Mouse (Mus musculus) midbrain, embryonic 15.5 days (tissue): ENCODE data around the gene Cbx8. TPM values are rescaled to one million over a fixed set of nuclear protein-coding genes. Genes with fewer than 3 reads are reported as not detected.

Source experiments
- ATAC-seq: fragments of 200-750 bp; cut with Nextera tagmentation; replicated peaks from 2 replicates; pipeline ENCODE4 v1.8.0; 2017; ENCODE audit warnings: moderate TSS enrichment
- H3K27ac ChIP-seq: fragments of 300-500 bp; sonication (generic); 2 replicates; pipeline ENCODE4 v1.5.1; 2015; ENCODE audit warnings: mild to moderate bottlenecking, inconsistent platforms
- H3K27me3 ChIP-seq: fragments of 300-500 bp; sonication (generic); replicated peaks from 2 replicates; pipeline ENCODE4 v1.6.1; 2015; ENCODE audit warnings: inconsistent platforms
- H3K36me3 ChIP-seq: fragments of 300-500 bp; sonication (generic); replicated peaks from 2 replicates; pipeline ENCODE4 v1.6.1; 2015; ENCODE audit warnings: inconsistent platforms
- H3K4me1 ChIP-seq: fragments of 300-500 bp; sonication (generic); 2 replicates; pipeline ENCODE4 v1.6.1; 2015; ENCODE audit warnings: inconsistent platforms
- H3K4me2 ChIP-seq: fragments of 300-500 bp; sonication (generic); 2 replicates; pipeline ENCODE4 v1.6.1; 2015; ENCODE audit warnings: inconsistent platforms, mild to moderate bottlenecking, moderate library complexity
- H3K4me3 ChIP-seq: fragments of 300-500 bp; sonication (generic); 2 replicates; pipeline ENCODE4 v1.5.1; 2015; ENCODE audit warnings: mild to moderate bottlenecking, inconsistent platforms
- H3K9ac ChIP-seq: fragments of 300-500 bp; sonication (generic); 2 replicates; pipeline ENCODE4 v1.6.1; 2015; ENCODE audit warnings: mild to moderate bottlenecking, inconsistent platforms
- H3K9me3 ChIP-seq: fragments of 300-500 bp; sonication (generic); 2 replicates; pipeline ENCODE4 v1.6.1; 2016; ENCODE audit warnings: inconsistent platforms
- WGBS: fragments of 180-500 bp; shearing (Covaris S2); methylation state at CpG from one replicate; pipeline ENCODE4 v1.1.7; 2015; ENCODE audit warnings: mixed read lengths; 5-methylcytosine and 5-hydroxymethylcytosine counted together
- polyA plus RNA-seq: library from polyadenylated mRNA; unstranded; fragments of >200 nt; fragmentation: Nextera tagmentation; extraction: Ambion mirVana; gene quantifications from 2 replicates; pipeline ENCODE4 v1.2.1, GENCODE M21; 2015

Cbx8 gene
- polyA plus RNA-seq, 1 experiment from 2014 or later: 9.7 TPM

- Histone ChIP-seq H3K9me3 (no peaks in the 10 kb centered on the region), H3K36me3 (no peaks in the 10 kb centered on the region), H3K9ac (peak overlapping the region; percentile 43), H3K4me2 (peak overlapping the region; percentile 89), H3K27ac (peak overlapping the region; percentile 93), H3K4me3 (peak overlapping the region; percentile 37), H3K4me1 (peaks cover 57% of the 10 kb centered on the region), H3K27me3 (peaks cover 39% of the 10 kb centered on the region)
- whole genome bisulfite sequencing: under 1% methylated on average over 42 of the region's 42 CpGs
- peak; percentile 94 for ATAC-seq
These were observed 12.5 kb upstream of the Cbx8 start for GRCm38 (mm10) chr11:119053257-119053670.

- no peaks in the 10 kb centered on the region for H3K36me3 ChIP-seq
- peak overlapping the region; percentile 93 for H3K27ac ChIP-seq
- H3K4me2 ChIP-seq: peak overlapping the region; percentile 89
- ATAC-seq: peak; percentile 18; the same call in 1 of the 2 replicates
- H3K4me3 ChIP-seq: peak overlapping the region; percentile 37
- H3K27me3 ChIP-seq: peaks cover 40% of the 10 kb centered on the region
- peaks cover 57% of the 10 kb centered on the region for H3K4me1 ChIP-seq
- H3K9ac ChIP-seq: peak overlapping the region; percentile 41
- WGBS: 3% methylated on average over 13 of the region's 13 CpGs
- no peaks in the 10 kb centered on the region for H3K9me3 ChIP-seq
These were observed 12.0 kb upstream of the Cbx8 start for GRCm38 (mm10) chr11:119052661-119053256.

GRCm38 (mm10) chr11:119051927-119052660 lies 11.3 kb upstream of the Cbx8 start:
- Histone ChIP-seq H3K4me2 (peak overlapping the region; percentile 89; the same call in 1 of the 2 replicates), H3K27ac (peak overlapping the region; percentile 93; the same call in 1 of the 2 replicates), H3K4me1 (peaks cover 56% of the 10 kb centered on the region), H3K9me3 (no peaks in the 10 kb centered on the region), H3K4me3 (no peak overlapping the region), H3K27me3 (peaks cover 43% of the 10 kb centered on the region), H3K9ac (no peak overlapping the region), H3K36me3 (no peaks in the 10 kb centered on the region)
- 5% methylated on average over 15 of the region's 15 CpGs for WGBS
- ATAC-seq: no peak

- H3K36me3 ChIP-seq: no peaks in the 10 kb centered on the region
- ATAC-seq: no peak
- peaks cover 50% of the 10 kb centered on the region for H3K27me3 ChIP-seq
- H3K4me1 ChIP-seq: peaks cover 59% of the 10 kb centered on the region
- no peaks in the 10 kb centered on the region for H3K9me3 ChIP-seq
- H3K9ac ChIP-seq: no peak overlapping the region
- no peak overlapping the region for H3K4me2 ChIP-seq
- no peak overlapping the region for H3K4me3 ChIP-seq
- no peak overlapping the region for H3K27ac ChIP-seq
These were observed 10.7 kb upstream of the Cbx8 start for GRCm38 (mm10) chr11:119051426-119051825.

- peaks cover 61% of the 10 kb centered on the region for H3K27me3 ChIP-seq
- no peaks in the 10 kb centered on the region for H3K36me3 ChIP-seq
- H3K4me2 ChIP-seq: no peak overlapping the region
- no peak overlapping the region for H3K4me3 ChIP-seq
- no peak overlapping the region for H3K27ac ChIP-seq
- H3K9me3 ChIP-seq: no peaks in the 10 kb centered on the region
- WGBS: 0% methylated on average over 2 of the region's 2 CpGs
- no peak for ATAC-seq
- H3K4me1 ChIP-seq: peaks cover 54% of the 10 kb centered on the region
- no peak overlapping the region for H3K9ac ChIP-seq
These were observed 9.6 kb upstream of the Cbx8 start for GRCm38 (mm10) chr11:119050361-119050760.

GRCm38 (mm10) chr11:119048133-119048510 lies 7.4 kb upstream of the Cbx8 start:
- peaks cover 83% of the 10 kb centered on the region for H3K27me3 ChIP-seq
- no peak overlapping the region for H3K9ac ChIP-seq
- H3K9me3 ChIP-seq: no peaks in the 10 kb centered on the region
- ATAC-seq: no peak
- H3K4me1 ChIP-seq: peaks cover 46% of the 10 kb centered on the region
- H3K4me3 ChIP-seq: peak overlapping the region; percentile 2; the same call in 1 of the 2 replicates
- H3K4me2 ChIP-seq: peak overlapping the region; percentile 20; the same call in 1 of the 2 replicates
- no peaks in the 10 kb centered on the region for H3K36me3 ChIP-seq
- no peak overlapping the region for H3K27ac ChIP-seq
- WGBS: under 1% methylated on average over 13 of the region's 13 CpGs

- WGBS: under 1% methylated on average over 43 of the region's 43 CpGs
- no peaks in the 10 kb centered on the region for H3K9me3 ChIP-seq
- H3K4me1 ChIP-seq: peaks cover 42% of the 10 kb centered on the region
- H3K9ac ChIP-seq: no peak overlapping the region
- peak overlapping the region; percentile 70 for H3K4me2 ChIP-seq
- H3K36me3 ChIP-seq: no peaks in the 10 kb centered on the region
- no peak overlapping the region for H3K27ac ChIP-seq
- H3K27me3 ChIP-seq: peaks cover 89% of the 10 kb centered on the region
- peak overlapping the region; percentile 38 for H3K4me3 ChIP-seq
- no peak for ATAC-seq
These were observed 6.7 kb upstream of the Cbx8 start for GRCm38 (mm10) chr11:119047261-119048132.

GRCm38 (mm10) chr11:119046601-119047245 lies 6.0 kb upstream of the Cbx8 start:
- Histone ChIP-seq H3K4me3 (peak overlapping the region; percentile 38), H3K27me3 (peaks cover 95% of the 10 kb centered on the region), H3K9ac (peak overlapping the region; percentile 39), H3K9me3 (no peaks in the 10 kb centered on the region), H3K36me3 (no peaks in the 10 kb centered on the region), H3K4me2 (peak overlapping the region; percentile 70), H3K4me1 (peaks cover 44% of the 10 kb centered on the region), H3K27ac (no peak overlapping the region)
- 0 out of 2 replicates have a peak, but pooled peaks have one; percentile 17 for ATAC-seq
- 3% methylated on average over 39 of the region's 39 CpGs for WGBS

GRCm38 (mm10) chr11:119044551-119045337 lies 4.0 kb upstream of the Cbx8 start:
- Histone ChIP-seq H3K27ac (no peak overlapping the region), H3K9me3 (no peaks in the 10 kb centered on the region), H3K36me3 (no peaks in the 10 kb centered on the region), H3K27me3 (peaks cover 77% of the 10 kb centered on the region), H3K4me3 (0 out of 2 replicates have a peak overlapping the region, but pooled peaks have one; percentile 1), H3K9ac (0 out of 2 replicates have a peak overlapping the region, but pooled peaks have one; percentile 3), H3K4me2 (peak overlapping the region; percentile 28), H3K4me1 (peaks cover 53% of the 10 kb centered on the region)
- ATAC-seq: no peak
- WGBS: 2% methylated on average over 41 of the region's 41 CpGs

GRCm38 (mm10) chr11:119043761-119044550 lies 3.2 kb upstream of the Cbx8 start:
- peaks cover 73% of the 10 kb centered on the region for H3K27me3 ChIP-seq
- no peak overlapping the region for H3K4me2 ChIP-seq
- H3K4me1 ChIP-seq: peaks cover 61% of the 10 kb centered on the region
- WGBS: 3% methylated on average over 10 of the region's 10 CpGs
- no peak for ATAC-seq
- H3K9me3 ChIP-seq: no peaks in the 10 kb centered on the region
- no peaks in the 10 kb centered on the region for H3K36me3 ChIP-seq
- no peak overlapping the region for H3K4me3 ChIP-seq
- H3K27ac ChIP-seq: no peak overlapping the region
- no peak overlapping the region for H3K9ac ChIP-seq

GRCm38 (mm10) chr11:119043273-119043540 lies 2.4 kb upstream of the Cbx8 start:
- peaks cover 5% of the 10 kb centered on the region for H3K36me3 ChIP-seq
- peaks cover 73% of the 10 kb centered on the region for H3K27me3 ChIP-seq
- no peak overlapping the region for H3K27ac ChIP-seq
- no peak overlapping the region for H3K4me3 ChIP-seq
- ATAC-seq: no peak
- H3K9me3 ChIP-seq: no peaks in the 10 kb centered on the region
- peaks cover 62% of the 10 kb centered on the region for H3K4me1 ChIP-seq
- no peak overlapping the region for H3K4me2 ChIP-seq
- WGBS: 5% methylated on average over 4 of the region's 4 CpGs
- no peak overlapping the region for H3K9ac ChIP-seq
